Mouse (Mus musculus) forebrain, embryonic 11.5 days (tissue): ENCODE results near the gene Mesp1. TPM values are rescaled to one million over a fixed set of nuclear protein-coding genes. Genes with fewer than 3 reads are reported as not detected.
"Not testable (repeated sequence)": the region's sequence is repeated elsewhere in the genome, so short reads cannot be mapped to it uniquely, and the experiment has no call there.

Source experiments
- ATAC-seq: fragments of 200-750 bp; cut with Nextera tagmentation; replicated peaks from 2 replicates; pipeline ENCODE4 v1.8.0; 2017; ENCODE audit warnings: moderate TSS enrichment; ENCODE audit not compliant: low FRiP score
- DNase-seq: peaks from one replicate; pipeline ENCODE4 v3.0.0-alpha.2; 2017; ENCODE audit warnings: low spot score
- H3K27ac ChIP-seq: fragments of 300-500 bp; sonication (generic); 2 replicates; pipeline ENCODE4 v1.5.1; 2014; ENCODE audit warnings: low read depth, low read length
- H3K27me3 ChIP-seq: fragments of 300-500 bp; sonication (generic); 2 replicates; pipeline ENCODE4 v1.6.1; 2014; ENCODE audit warnings: mild to moderate bottlenecking, low read length, mixed read lengths; ENCODE audit not compliant: control insufficient read depth, insufficient read depth
- H3K36me3 ChIP-seq: fragments of 300-500 bp; sonication (generic); 2 replicates; pipeline ENCODE4 v1.6.1; 2014; ENCODE audit warnings: mild to moderate bottlenecking, low read length, moderate library complexity, mixed read lengths; ENCODE audit not compliant: control insufficient read depth, insufficient read depth
- H3K4me1 ChIP-seq: fragments of 300-500 bp; sonication (generic); replicated peaks from 2 replicates; pipeline ENCODE4 v1.6.1; 2014; ENCODE audit warnings: low read length, mixed read lengths; ENCODE audit not compliant: control insufficient read depth, insufficient read depth
- H3K4me2 ChIP-seq: fragments of 300-500 bp; sonication (generic); 2 replicates; pipeline ENCODE4 v1.6.1; 2014; ENCODE audit warnings: low read depth, mild to moderate bottlenecking, low read length, moderate library complexity, mixed read lengths; ENCODE audit not compliant: severe bottlenecking
- H3K4me3 ChIP-seq: fragments of 300-500 bp; sonication (generic); 2 replicates; pipeline ENCODE4 v1.5.1; 2014; ENCODE audit warnings: low read depth, low read length
- H3K9ac ChIP-seq: fragments of 300-500 bp; sonication (generic); 2 replicates; pipeline ENCODE4 v1.6.1; 2014; ENCODE audit warnings: low read length
- H3K9me3 ChIP-seq: fragments of 300-500 bp; sonication (generic); 2 replicates; pipeline ENCODE4 v1.6.1; 2016; ENCODE audit warnings: low read length, mixed read lengths; ENCODE audit not compliant: control insufficient read depth
- WGBS: fragments of 180-500 bp; shearing (Covaris S2); extraction: QIAGEN DNeasy Blood & Tissue Kit; methylation state at CpG from one replicate; pipeline ENCODE4 v1.1.7; 2014; 5-methylcytosine and 5-hydroxymethylcytosine counted together
- polyA plus RNA-seq: library from polyadenylated mRNA; unstranded; fragments of >200 nt; fragmentation: Nextera tagmentation; extraction: Ambion mirVana; gene quantifications from 2 replicates; pipeline ENCODE4 v1.2.1, GENCODE M21; 2014

Mesp1 gene
- polyA plus RNA-seq, 1 experiment from 2014 or later, result 0.15 TPM

DNA sequence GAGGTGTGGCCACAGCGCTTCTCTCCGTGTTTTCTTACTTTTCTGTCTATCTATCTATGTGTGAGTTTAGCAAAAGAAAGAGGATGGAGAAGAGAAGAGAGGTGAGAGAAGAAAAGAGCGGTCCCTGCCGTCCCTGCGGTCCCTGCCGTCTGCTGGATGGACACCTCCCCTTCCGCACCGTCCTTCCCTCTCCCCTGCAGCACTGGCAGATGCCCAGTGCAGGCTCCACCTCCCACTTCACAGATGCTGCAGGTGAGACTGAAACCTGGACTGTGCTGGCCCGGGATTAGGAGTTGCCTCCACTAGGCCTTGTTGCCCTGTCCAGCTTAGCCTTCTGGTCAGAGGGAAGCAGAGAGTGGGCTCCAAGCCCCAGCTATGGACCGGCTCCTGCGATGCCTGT is 7.8 kb upstream of the Mesp1 start:
- ATAC-seq, result no peak
- H3K27ac ChIP-seq, result no peak overlapping the region
- H3K4me2 ChIP-seq, result no peak overlapping the region
- no peak overlapping the region for H3K4me3 ChIP-seq
- no peak overlapping the region for H3K9ac ChIP-seq
- no peak for DNase-seq
- no peaks in the 10 kb centered on the region for H3K9me3 ChIP-seq
- H3K4me1 ChIP-seq, result no peaks in the 10 kb centered on the region
- H3K27me3 ChIP-seq, result no peaks in the 10 kb centered on the region
- H3K36me3 ChIP-seq, result no peaks in the 10 kb centered on the region
- 83% methylated on average over 11 of the region's 11 CpGs for WGBS

DNA sequence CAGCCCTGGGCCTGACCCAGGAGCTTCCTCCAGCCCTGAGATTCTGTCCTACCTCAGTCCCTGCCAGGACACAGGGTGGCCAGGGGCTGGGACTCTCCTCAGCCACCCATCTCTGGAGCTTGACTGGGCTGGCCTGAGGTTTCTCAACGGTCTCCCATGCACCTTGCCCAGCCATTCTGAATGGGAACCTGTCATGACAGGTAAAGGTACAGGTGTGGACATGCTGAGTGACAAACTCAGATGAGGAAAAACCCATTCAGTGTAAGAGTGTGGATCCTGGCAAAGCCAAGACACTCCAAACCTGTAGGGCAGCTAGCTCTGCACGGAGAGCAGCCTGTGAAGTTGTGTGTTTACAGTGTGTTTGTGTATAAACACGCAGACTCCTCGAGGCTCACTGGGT is 6.7 kb upstream of the Mesp1 start:
- no peaks in the 10 kb centered on the region for H3K36me3 ChIP-seq
- no peaks in the 10 kb centered on the region for H3K27me3 ChIP-seq
- no peak overlapping the region for H3K9ac ChIP-seq
- WGBS, result 92% methylated on average over 4 of the region's 4 CpGs
- H3K9me3 ChIP-seq, result no peaks in the 10 kb centered on the region
- H3K4me3 ChIP-seq, result no peak overlapping the region
- no peak overlapping the region for H3K27ac ChIP-seq
- ATAC-seq (no peak), DNase-seq (no peak)
- no peak overlapping the region for H3K4me2 ChIP-seq
- no peaks in the 10 kb centered on the region for H3K4me1 ChIP-seq

DNA sequence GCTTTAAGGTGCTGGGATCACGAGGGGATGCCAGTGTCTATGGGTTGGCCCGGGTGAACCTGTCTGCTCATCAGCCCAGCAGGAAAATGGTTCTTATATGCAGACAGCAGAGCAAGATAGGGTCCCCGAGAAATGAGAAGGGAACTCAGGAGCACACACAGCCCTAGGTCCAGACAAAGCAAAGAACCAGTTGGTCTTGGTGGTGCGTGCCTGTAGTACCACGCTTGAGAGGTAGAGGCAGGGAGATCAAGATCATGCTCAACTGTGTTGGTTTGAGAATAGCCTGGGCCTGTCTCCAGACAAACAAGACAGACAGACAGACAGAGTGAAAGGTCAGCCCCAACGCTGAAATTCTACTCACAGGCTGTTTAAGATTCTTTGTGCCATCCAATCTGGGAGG is 5.9 kb upstream of the Mesp1 start:
- Histone ChIP-seq H3K4me2 (no peak overlapping the region), H3K9ac (no peak overlapping the region), H3K4me1 (no peaks in the 10 kb centered on the region), H3K27me3 (no peaks in the 10 kb centered on the region), H3K36me3 (no peaks in the 10 kb centered on the region), H3K4me3 (no peak overlapping the region), H3K27ac (no peak overlapping the region), H3K9me3 (no peaks in the 10 kb centered on the region)
- 73% methylated on average over 6 of the region's 6 CpGs for WGBS
- no peak for ATAC-seq
- no peak for DNase-seq

DNA sequence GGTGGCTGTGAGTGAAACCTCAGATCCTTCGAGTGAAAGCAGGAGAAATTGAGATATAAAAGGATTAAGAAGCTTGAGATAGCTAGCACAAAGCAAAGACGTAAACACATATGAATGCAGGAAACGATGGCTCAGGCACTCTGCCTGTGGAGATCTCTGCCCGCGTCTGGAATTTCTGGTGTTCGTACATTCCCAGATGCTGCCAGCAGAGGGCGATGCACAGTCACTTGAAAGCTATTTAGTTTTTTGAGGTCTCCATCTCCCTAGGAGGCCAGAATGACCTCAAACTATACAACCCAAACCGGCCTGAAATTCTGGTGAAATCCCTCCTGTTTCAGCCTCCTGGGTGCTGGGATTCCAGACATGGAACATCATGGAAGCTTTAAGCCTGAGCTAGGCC is 5.5 kb upstream of the Mesp1 start:
- no peak overlapping the region for H3K9ac ChIP-seq
- no peaks in the 10 kb centered on the region for H3K36me3 ChIP-seq
- DNase-seq (peak; percentile 89), ATAC-seq (no peak)
- H3K27ac ChIP-seq, result no peak overlapping the region
- no peak overlapping the region for H3K4me2 ChIP-seq
- whole genome bisulfite sequencing, result 4% methylated on average over 8 of the region's 8 CpGs
- no peak overlapping the region for H3K4me3 ChIP-seq
- no peaks in the 10 kb centered on the region for H3K4me1 ChIP-seq
- H3K9me3 ChIP-seq, result no peaks in the 10 kb centered on the region
- peaks cover 1% of the 10 kb centered on the region for H3K27me3 ChIP-seq

DNA sequence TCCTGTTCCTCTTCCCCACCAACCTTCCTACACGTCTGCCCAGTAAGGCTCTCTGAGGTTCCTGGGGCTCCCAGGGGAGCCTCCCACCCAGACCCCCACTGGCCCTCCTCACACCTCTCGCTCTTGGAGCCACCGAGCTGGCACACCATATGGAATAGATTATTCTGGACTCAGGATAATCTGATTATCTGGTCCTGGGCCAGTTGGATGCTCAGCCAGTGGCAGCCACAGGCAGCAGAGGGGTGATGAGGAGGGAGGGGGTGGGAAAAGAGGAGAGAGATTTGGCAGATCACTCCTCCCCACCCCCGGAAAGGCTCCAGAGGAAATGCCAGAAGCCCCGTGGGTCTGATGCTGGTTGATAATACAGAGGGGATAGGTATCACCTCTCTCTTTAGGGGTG is 5.0 kb upstream of the Mesp1 start:
- Histone ChIP-seq H3K4me2 (no peak overlapping the region), H3K4me3 (no peak overlapping the region), H3K27ac (no peak overlapping the region), H3K4me1 (no peaks in the 10 kb centered on the region), H3K9ac (no peak overlapping the region), H3K27me3 (peaks cover 6% of the 10 kb centered on the region), H3K36me3 (no peaks in the 10 kb centered on the region), H3K9me3 (no peaks in the 10 kb centered on the region)
- no peak for ATAC-seq
- DNase-seq, result no peak
- 34% methylated on average over 5 of the region's 5 CpGs for WGBS

DNA sequence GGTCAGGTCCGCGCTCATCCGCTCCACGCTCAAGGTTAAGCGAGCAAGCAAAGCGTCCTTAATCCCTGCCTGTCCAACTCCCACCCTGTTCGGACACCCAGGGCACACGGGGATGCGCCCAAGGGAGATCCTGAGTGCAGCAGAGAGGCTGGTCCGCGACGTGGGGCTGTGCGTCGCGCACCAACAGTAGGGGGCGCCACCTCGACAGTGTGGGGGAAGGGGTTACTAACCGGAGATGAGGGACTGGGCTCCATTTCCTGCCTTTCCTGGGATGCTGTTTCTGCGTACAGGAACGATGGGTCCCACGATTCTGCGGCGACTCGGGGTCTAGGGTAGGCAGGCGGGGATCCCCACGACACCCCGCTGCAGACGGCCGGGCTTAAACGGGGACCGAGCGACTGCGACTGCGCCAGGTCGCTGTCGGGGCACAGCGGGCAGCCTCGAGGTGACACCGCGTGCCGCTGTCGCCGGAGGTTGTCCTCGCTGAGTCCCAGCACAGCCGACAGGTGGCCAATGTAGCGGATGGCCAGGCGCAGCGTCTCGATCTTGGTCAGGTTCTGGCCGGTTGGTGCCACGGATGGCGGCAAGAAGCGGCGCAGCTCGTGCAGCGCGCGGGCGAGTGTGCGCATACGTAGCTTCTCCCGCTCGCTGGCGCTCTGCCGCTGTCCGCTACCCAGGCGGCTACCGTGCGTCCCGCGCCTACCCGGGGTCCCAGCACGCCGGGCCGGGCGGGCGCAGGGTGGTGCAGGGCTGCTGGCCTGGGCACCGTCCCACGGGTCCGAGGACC is 760 bp downstream of the Mesp1 start:
- H3K4me1 ChIP-seq, result peaks cover 9% of the 10 kb centered on the region
- H3K36me3 ChIP-seq, result no peaks in the 10 kb centered on the region
- no peaks in the 10 kb centered on the region for H3K9me3 ChIP-seq
- H3K4me3 ChIP-seq, result peak overlapping the region; percentile 37
- 2% methylated on average over 80 of the region's 80 CpGs for WGBS
- DNase-seq, result peak; percentile 79
- H3K27ac ChIP-seq, result no peak overlapping the region
- peak overlapping the region; percentile 55 for H3K9ac ChIP-seq
- peak overlapping the region; percentile 55 for H3K4me2 ChIP-seq
- 0 out of 2 replicates have a peak, but pooled peaks have one; percentile 15 for ATAC-seq
- peaks cover 30% of the 10 kb centered on the region for H3K27me3 ChIP-seq

DNA sequence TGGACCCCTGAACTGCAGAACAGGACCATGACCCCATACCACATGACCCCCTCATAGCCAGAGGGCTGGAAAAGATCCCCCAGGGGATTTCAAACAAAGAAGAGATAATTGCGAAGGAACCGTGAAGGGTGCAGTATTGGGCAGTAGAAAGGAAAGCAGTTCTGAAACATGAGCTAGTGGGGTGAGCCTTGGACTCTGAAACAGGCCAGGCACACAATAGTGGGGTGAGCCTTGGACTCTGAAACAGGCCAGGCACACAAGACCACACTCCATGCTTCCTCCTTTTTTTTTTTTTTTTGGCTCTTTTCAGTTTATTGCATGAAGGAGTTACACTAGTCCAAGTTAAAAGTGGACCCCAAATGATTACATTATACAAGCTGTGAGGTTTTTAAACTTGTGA is 3.8 kb downstream of the Mesp1 start:
- H3K4me1 ChIP-seq, ATAC-seq, H3K9ac ChIP-seq, H3K36me3 ChIP-seq, H3K27ac ChIP-seq, DNase-seq, H3K4me3 ChIP-seq, H3K9me3 ChIP-seq, H3K4me2 ChIP-seq: not testable (repeated sequence)
- 12% methylated on average over 2 of the region's 2 CpGs for WGBS
- H3K27me3 ChIP-seq, result peaks cover 30% of the 10 kb centered on the region

DNA sequence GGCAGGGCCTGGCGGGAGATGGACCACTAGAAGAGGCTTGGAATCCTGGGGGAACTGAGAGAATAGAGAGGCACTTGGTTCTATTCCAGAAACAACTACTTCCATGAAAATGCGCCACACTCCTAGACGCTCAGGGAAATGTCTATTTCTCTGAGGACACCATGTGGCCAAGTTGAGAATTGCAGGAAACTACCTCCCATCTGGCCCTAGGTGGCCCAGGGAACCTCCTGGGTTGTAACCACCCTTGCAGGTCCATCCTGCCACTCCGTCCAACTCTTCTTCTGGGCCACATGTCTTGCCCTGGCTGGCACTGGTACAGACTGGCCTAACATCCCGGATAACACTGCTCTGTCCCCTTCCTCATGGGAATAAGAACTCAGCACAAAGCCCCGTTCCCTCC is 7.3 kb downstream of the Mesp1 start:
- no peak overlapping the region for H3K4me2 ChIP-seq
- peaks cover 2% of the 10 kb centered on the region for H3K27me3 ChIP-seq
- H3K27ac ChIP-seq, result no peak overlapping the region
- no peak overlapping the region for H3K9ac ChIP-seq
- peak; percentile 79 for DNase-seq
- 20% methylated on average over 6 of the region's 6 CpGs for WGBS
- H3K4me1 ChIP-seq, result peaks cover 4% of the 10 kb centered on the region; the same call in 1 of the 2 replicates
- no peaks in the 10 kb centered on the region for H3K36me3 ChIP-seq
- H3K4me3 ChIP-seq, result no peak overlapping the region
- ATAC-seq, result 0 out of 2 replicates have a peak, but pooled peaks have one; percentile 30
- H3K9me3 ChIP-seq, result no peaks in the 10 kb centered on the region

DNA sequence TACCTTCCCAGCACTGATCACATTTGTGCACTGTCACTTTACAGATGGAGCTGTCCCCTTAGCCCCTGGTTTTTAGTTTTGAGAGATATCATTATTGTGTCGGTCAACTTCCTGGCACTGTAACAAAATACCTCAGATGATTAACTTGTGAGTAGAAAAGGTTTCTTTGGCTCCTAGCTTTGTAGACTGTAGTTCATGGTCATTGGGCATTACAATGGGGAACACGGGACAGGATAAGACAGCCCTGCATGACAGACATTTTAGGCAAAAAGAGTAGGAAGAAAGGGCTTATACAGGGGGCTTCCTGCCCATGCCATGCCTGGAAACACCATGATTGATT is 11.1 kb downstream of the Mesp1 start:
- DNase-seq (no peak), ATAC-seq (no peak)
- no peak overlapping the region for H3K4me2 ChIP-seq

More for the DNA sequence above, 11.1 kb downstream of the Mesp1 start:
- WGBS, result 80% methylated on average over 2 of the region's 2 CpGs
- no peaks in the 10 kb centered on the region for H3K27me3 ChIP-seq
- no peaks in the 10 kb centered on the region for H3K9me3 ChIP-seq
- H3K27ac ChIP-seq, result no peak overlapping the region
- H3K9ac ChIP-seq, result no peak overlapping the region
- no peaks in the 10 kb centered on the region; the same call in 1 of the 2 replicates for H3K4me1 ChIP-seq
- H3K36me3 ChIP-seq, result no peaks in the 10 kb centered on the region
- no peak overlapping the region for H3K4me3 ChIP-seq
